Mouse (Mus musculus): ENCODE data around the gene Ruvbl2.

Ruvbl2 gene

GRCm38 (mm10) chr7:45460860-45461314, 23.0 kb upstream of the Ruvbl2 start:
- DNase-seq, result peak; percentile 29 to 56

- DNase-seq, result no peak
Measured at GRCm38 (mm10) chr7:45460377-45460776, 22.5 kb upstream of the Ruvbl2 start.

GRCm38 (mm10) chr7:45459564-45460140, 21.8 kb upstream of the Ruvbl2 start, which contains the start of gene Ftl1:
Gene Ftl1, minus strand, starts transcription at chr7:45459884.
- DNase-seq, result peak; percentile 93 to 97

- peak; percentile 85 to 86 for DNase-seq
Measured at GRCm38 (mm10) chr7:45458748-45459563, 21.1 kb upstream of the Ruvbl2 start.

GRCm38 (mm10) chr7:45457204-45458060, 19.5 kb upstream of the Ruvbl2 start:
- DNase-seq, result no peak

- no peak for DNase-seq
Measured at GRCm38 (mm10) chr7:45456721-45457203, 18.9 kb upstream of the Ruvbl2 start.

GRCm38 (mm10) chr7:45455932-45456696, 18.2 kb upstream of the Ruvbl2 start:
- no peak for DNase-seq

GRCm38 (mm10) chr7:45454971-45455370, 17.1 kb upstream of the Ruvbl2 start:
- no peak for DNase-seq

- DNase-seq, result peak; percentile 77 to 81
Measured at GRCm38 (mm10) chr7:45451344-45451982, 13.6 kb upstream of the Ruvbl2 start.

- DNase-seq, result no peak
Measured at GRCm38 (mm10) chr7:45449974-45450373, 12.1 kb upstream of the Ruvbl2 start.

- DNase-seq, result peak in 1 of 2 experiments; percentile 17
Measured at GRCm38 (mm10) chr7:45447325-45447990, 9.6 kb upstream of the Ruvbl2 start.

GRCm38 (mm10) chr7:45446589-45446988, 8.7 kb upstream of the Ruvbl2 start:
- DNase-seq, result no peak

- no peak for DNase-seq
Measured at GRCm38 (mm10) chr7:45443526-45444420, 5.9 kb upstream of the Ruvbl2 start.

- DNase-seq, result no peak
Measured at GRCm38 (mm10) chr7:45437046-45437445, 850 bp downstream of the Ruvbl2 start.

- DNase-seq, result no peak
Measured at GRCm38 (mm10) chr7:45436444-45436843, 1.5 kb downstream of the Ruvbl2 start.

GRCm38 (mm10) chr7:45435038-45435437, 2.9 kb downstream of the Ruvbl2 start:
- DNase-seq, result no peak

GRCm38 (mm10) chr7:45434203-45435015, 3.5 kb downstream of the Ruvbl2 start, which contains the start of gene Gys1:
Gene Gys1, plus strand, starts transcription at chr7:45434844.
- peak; percentile 100 for DNase-seq

- no peak for DNase-seq
Measured at GRCm38 (mm10) chr7:45433835-45434202, 4.1 kb downstream of the Ruvbl2 start.

GRCm38 (mm10) chr7:45426556-45426955, 11.3 kb downstream of the Ruvbl2 start:
- no peak for DNase-seq
